Mouse (Mus musculus) monocyte, adult 5-6 weeks (primary cell): ENCODE measurements around the gene Rab11fip3. TPM values are rescaled to one million over a fixed set of nuclear protein-coding genes. Genes with fewer than 3 reads are reported as not detected.
A peak's percentile ranks its signal among the peaks of the same experiment; 100 is the strongest.

Experiments used
- ATAC-seq: fragments of 153-309, 156-312 bp; replicated peaks from 2 replicates; pipeline ENCODE4 v1.8.0; 2017; ENCODE audit warnings: mild to moderate bottlenecking; ENCODE audit not compliant: low TSS enrichment, insufficient number of reproducible peaks, severe bottlenecking, poor library complexity, low FRiP score
- total RNA-seq: library from RNA; stranded (forward); fragments of 200-1000, 200-491, 200-594 nt; gene quantifications from 3 replicates; pipeline ENCODE4 v1.2.3, GENCODE M21; 2017

Rab11fip3 gene
- total RNA-seq, 1 experiment from 2014 or later: 1.2 TPM

GRCm38 (mm10) chr17:25949981-25950380 is 119.4 kb downstream of the Rab11fip3 start:
- ATAC-seq: no peak

- ATAC-seq: no peak
These were observed 121.3 kb downstream of the Rab11fip3 start for GRCm38 (mm10) chr17:25948051-25948450.

GRCm38 (mm10) chr17:25947576-25947975 is 121.8 kb downstream of the Rab11fip3 start:
- no peak for ATAC-seq

- ATAC-seq: no peak
These were observed 122.5 kb downstream of the Rab11fip3 start for GRCm38 (mm10) chr17:25946891-25947290.

- ATAC-seq: no peak
These were observed 123.0 kb downstream of the Rab11fip3 start for GRCm38 (mm10) chr17:25946349-25946748.

- no peak for ATAC-seq
These were observed 123.7 kb downstream of the Rab11fip3 start for GRCm38 (mm10) chr17:25945517-25946155.

GRCm38 (mm10) chr17:25944366-25945163 is 124.8 kb downstream of the Rab11fip3 start, which contains the start of the genes Pigq and Nhlrc4:
TSS of gene Pigq (minus strand) at chr17:25944936.
TSS of gene Nhlrc4 (minus strand) at chr17:25944961.
- no peak for ATAC-seq

- no peak for ATAC-seq
These were observed 125.6 kb downstream of the Rab11fip3 start for GRCm38 (mm10) chr17:25943769-25944168.

GRCm38 (mm10) chr17:25943221-25943620 is 126.1 kb downstream of the Rab11fip3 start:
- no peak for ATAC-seq

- ATAC-seq: no peak
These were observed 126.7 kb downstream of the Rab11fip3 start for GRCm38 (mm10) chr17:25942597-25943151.

- ATAC-seq: peak; percentile 42; the same call in 1 of the 2 replicates
These were observed 127.7 kb downstream of the Rab11fip3 start for GRCm38 (mm10) chr17:25941511-25942241.

Other genes starting within 250 kb of the Rab11fip3 start
- gene Wdr24, start 245.9 kb downstream of the Rab11fip3 start, total RNA-seq: 10.7 to 16.6 TPM (median 15.6 TPM) in 3 replicates
- gene Jmjd8, start 240.7 kb downstream of the Rab11fip3 start, total RNA-seq: 7.9 to 20.3 TPM (median 11.0 TPM) in 3 replicates
- 74.5 to 81.4 TPM (median 75.3 TPM) in 3 replicates for gene Stub1, start 236.2 kb downstream of the Rab11fip3 start, total RNA-seq
- 1.8 TPM in 1 of 3 replicates, not detected in the others for gene Rhbdl1, start 232.3 kb downstream of the Rab11fip3 start, total RNA-seq
- gene Gm20683, start 227.8 kb downstream of the Rab11fip3 start, total RNA-seq: 0.43 to 2.9 TPM (median 2.1 TPM) in 3 replicates
- 17.6 to 38.7 TPM (median 34.3 TPM) in 3 replicates for gene Rhot2, start 224.7 kb downstream of the Rab11fip3 start, total RNA-seq
- 2.9 to 7.7 TPM (median 3.4 TPM) in 3 replicates for gene Wdr90, start 208.1 kb downstream of the Rab11fip3 start, total RNA-seq
- 1.1 to 5.7 TPM (median 1.6 TPM) in 3 replicates for gene Mcrip2, start 200.8 kb downstream of the Rab11fip3 start, total RNA-seq
- 1.3 to 10.0 TPM (median 7.0 TPM) in 3 replicates for gene Mettl26, start 194.5 kb downstream of the Rab11fip3 start, total RNA-seq
- 1.0 to 2.1 TPM (median 1.4 TPM) in 3 replicates for gene Wfikkn1, start 188.7 kb downstream of the Rab11fip3 start, total RNA-seq
- 3.5 to 7.1 TPM (median 3.8 TPM) in 3 replicates for gene Rab40c, start 149.8 kb downstream of the Rab11fip3 start, total RNA-seq
- 13.5 to 34.1 TPM (median 18.4 TPM) in 3 replicates for gene Pigq, start 124.6 kb downstream of the Rab11fip3 start, total RNA-seq
- gene Nhlrc4, start 124.6 kb downstream of the Rab11fip3 start, total RNA-seq: not detected in 3 replicates
- not detected in 3 replicates for gene A930017K11Rik, start 117.0 kb downstream of the Rab11fip3 start, total RNA-seq
- 2.3 to 6.6 TPM (median 6.1 TPM) in 3 replicates for gene Capn15, start 83.8 kb downstream of the Rab11fip3 start, total RNA-seq
- 7.7 to 13.9 TPM (median 12.5 TPM) in 3 replicates for gene Decr2, start 20.8 kb upstream of the Rab11fip3 start, total RNA-seq
- 1.1 TPM in 1 of 3 replicates, not detected in the others for gene Nme4, start 26.0 kb upstream of the Rab11fip3 start, total RNA-seq
- 7.4 to 10.9 TPM (median 8.5 TPM) in 3 replicates for gene Tmem8, start 43.7 kb upstream of the Rab11fip3 start, total RNA-seq
- gene Mrpl28, start 53.9 kb upstream of the Rab11fip3 start, total RNA-seq: 13.0 to 19.6 TPM (median 13.9 TPM) in 3 replicates
- 163 to 305 TPM (median 248 TPM) in 3 replicates for gene Axin1, start 69.1 kb upstream of the Rab11fip3 start, total RNA-seq
- not detected in 3 replicates for gene Pdia2, start 129.5 kb upstream of the Rab11fip3 start, total RNA-seq
- gene Rgs11, start 133.4 kb upstream of the Rab11fip3 start, total RNA-seq: 0.49 TPM in 1 of 3 replicates, not detected in the others
- gene Arhgdig, start 138.2 kb upstream of the Rab11fip3 start, total RNA-seq: not detected in 3 replicates
- 37.3 to 55.5 TPM (median 45.4 TPM) in 3 replicates for gene Fam234a, start 174.7 kb upstream of the Rab11fip3 start, total RNA-seq
- gene Luc7l, start 183.3 kb upstream of the Rab11fip3 start, total RNA-seq: 80.4 to 111 TPM (median 109 TPM) in 3 replicates